Mouse (Mus musculus) neural tube, embryonic 15.5 days (tissue): ENCODE data around the gene Usp21. TPM values are rescaled to one million over a fixed set of nuclear protein-coding genes. Genes with fewer than 3 reads are reported as not detected.
A peak's percentile ranks its signal among the peaks of the same experiment; 100 is the strongest.

ENCODE experiments used
- ATAC-seq: fragments of 200-750 bp; cut with Nextera tagmentation; 2 replicates; pipeline ENCODE4 v1.8.0; 2017; ENCODE audit warnings: mild to moderate bottlenecking, moderate TSS enrichment, moderate library complexity; ENCODE audit not compliant: low FRiP score
- H3K27ac ChIP-seq: fragments of 300-500 bp; sonication (generic); replicated peaks from 2 replicates; pipeline ENCODE4 v1.5.1; 2015; ENCODE audit warnings: mild to moderate bottlenecking, inconsistent platforms
- H3K27me3 ChIP-seq: fragments of 300-500 bp; sonication (generic); replicated peaks from 2 replicates; pipeline ENCODE4 v1.6.1; 2015; ENCODE audit warnings: inconsistent platforms
- H3K36me3 ChIP-seq: fragments of 300-500 bp; sonication (generic); 2 replicates; pipeline ENCODE4 v1.6.1; 2015; ENCODE audit warnings: inconsistent platforms
- H3K4me1 ChIP-seq: fragments of 300-500 bp; sonication (generic); 2 replicates; pipeline ENCODE4 v1.6.1; 2015; ENCODE audit warnings: inconsistent platforms
- H3K4me2 ChIP-seq: fragments of 300-500 bp; sonication (generic); 2 replicates; pipeline ENCODE4 v1.6.1; 2015; ENCODE audit warnings: inconsistent platforms, mild to moderate bottlenecking, moderate library complexity
- H3K4me3 ChIP-seq: fragments of 300-500 bp; sonication (generic); replicated peaks from 2 replicates; pipeline ENCODE4 v1.5.1; 2015; ENCODE audit warnings: mild to moderate bottlenecking, inconsistent platforms
- H3K9ac ChIP-seq: fragments of 300-500 bp; sonication (generic); replicated peaks from 2 replicates; pipeline ENCODE4 v1.6.1; 2015; ENCODE audit warnings: mild to moderate bottlenecking, inconsistent platforms
- H3K9me3 ChIP-seq: fragments of 300-500 bp; sonication (generic); replicated peaks from 2 replicates; pipeline ENCODE4 v1.6.1; 2016; ENCODE audit warnings: inconsistent platforms
- WGBS: fragments of 180-500 bp; shearing (Covaris S2); methylation state at CpG from one replicate; pipeline ENCODE4 v1.1.7; 2015; ENCODE audit warnings: mixed read lengths; 5-methylcytosine and 5-hydroxymethylcytosine counted together
- polyA plus RNA-seq: library from polyadenylated mRNA; unstranded; fragments of >200 nt; fragmentation: Nextera tagmentation; extraction: Ambion mirVana; gene quantifications from 2 replicates; pipeline ENCODE4 v1.2.1, GENCODE M21; 2015

The Usp21 gene
- polyA plus RNA-seq, 1 experiment from 2014 or later: 91.6 TPM

DNA sequence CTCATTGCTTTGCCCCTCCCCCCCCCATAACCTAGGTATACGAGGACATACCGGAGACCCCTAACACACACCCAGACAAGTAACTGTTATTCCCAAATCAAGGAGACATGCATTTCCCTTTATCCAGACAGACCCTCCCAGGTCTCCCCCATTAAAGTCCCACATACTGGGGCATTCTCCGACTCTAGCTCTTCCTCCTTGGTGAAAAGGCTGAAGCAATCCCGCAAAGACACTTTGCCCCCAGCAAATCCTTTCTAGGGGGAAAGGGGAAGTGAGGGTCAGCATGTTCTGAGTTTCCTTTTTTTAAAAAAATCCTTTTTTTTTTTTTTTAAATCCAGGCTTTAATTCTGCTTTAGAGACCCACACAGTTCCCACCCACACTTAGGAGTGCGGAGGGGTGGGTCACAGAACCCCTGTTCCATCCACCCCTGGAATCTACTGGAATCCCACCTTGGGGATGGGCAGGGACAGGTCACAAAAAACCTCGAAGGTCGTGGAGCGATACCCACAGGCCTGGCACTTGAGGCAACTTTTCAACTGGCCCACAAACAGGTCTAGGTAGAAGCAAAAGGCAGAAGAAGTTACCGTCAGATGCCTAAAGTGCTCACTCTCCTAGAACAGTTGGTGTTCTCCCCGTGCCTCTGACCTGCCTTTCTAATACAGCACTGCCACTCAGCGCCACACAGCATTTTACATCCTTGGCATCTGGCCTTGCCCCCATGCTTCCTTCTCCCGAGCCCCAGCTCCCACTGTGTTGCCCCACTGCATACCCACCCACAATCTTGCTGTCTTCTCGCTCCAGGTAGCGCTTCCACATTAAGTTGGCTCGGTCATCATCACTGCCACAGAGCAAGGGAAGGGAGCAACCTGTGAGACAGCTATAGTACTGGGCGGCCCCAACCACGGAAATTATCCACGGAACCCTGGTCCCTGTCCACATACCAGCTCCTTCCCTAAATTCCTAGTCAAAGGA is 4.3 kb downstream of the Usp21 start:
- no peaks in the 10 kb centered on the region for H3K9me3 ChIP-seq
- no peak for ATAC-seq
- no peak overlapping the region for H3K4me2 ChIP-seq
- no peak overlapping the region for H3K9ac ChIP-seq
- peaks cover 66% of the 10 kb centered on the region for H3K4me1 ChIP-seq
- 93% methylated on average over 18 of the region's 18 CpGs for WGBS
- H3K27me3 ChIP-seq: no peaks in the 10 kb centered on the region
- no peak overlapping the region for H3K27ac ChIP-seq
- H3K4me3 ChIP-seq: no peak overlapping the region
- H3K36me3 ChIP-seq: peaks cover 36% of the 10 kb centered on the region

DNA sequence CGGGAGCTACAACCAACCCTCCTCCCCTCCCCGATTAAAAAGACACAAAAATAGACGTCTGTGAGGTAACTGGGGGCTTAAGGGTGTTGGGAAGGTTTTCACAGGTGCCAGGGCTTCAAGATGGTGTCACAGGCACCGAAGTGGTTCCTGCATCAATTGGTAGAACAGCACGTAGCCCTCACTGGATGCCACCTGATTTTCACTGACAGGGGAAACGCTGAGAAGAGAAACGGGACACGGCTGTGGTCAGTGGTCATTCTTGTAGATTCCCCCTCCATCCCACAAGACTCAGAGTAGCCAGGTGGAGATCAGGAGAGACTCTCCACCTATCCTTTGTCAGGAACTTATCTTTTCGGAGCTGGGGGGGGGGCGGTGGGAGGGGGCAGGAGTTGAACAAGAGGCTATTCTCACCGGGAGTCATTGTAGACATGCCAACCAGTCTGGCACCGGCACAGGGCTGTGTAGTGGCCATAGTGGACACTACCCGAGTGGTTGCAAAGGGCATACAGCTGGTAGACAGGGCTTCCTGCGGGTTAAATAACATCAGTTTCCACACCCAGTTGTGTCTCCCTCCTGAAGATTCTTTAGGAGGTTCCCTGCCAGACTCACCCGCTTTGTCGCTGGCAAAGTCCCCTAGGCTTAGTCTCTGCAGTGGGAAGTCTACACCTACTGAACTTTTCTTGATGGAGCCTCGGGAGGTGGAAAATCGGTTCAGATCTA is 5.5 kb downstream of the Usp21 start:
- Histone ChIP-seq H3K36me3 (peaks cover 49% of the 10 kb centered on the region), H3K9ac (no peak overlapping the region), H3K4me2 (peak overlapping the region; percentile 89), H3K27me3 (no peaks in the 10 kb centered on the region), H3K9me3 (no peaks in the 10 kb centered on the region), H3K4me3 (no peak overlapping the region), H3K27ac (peak overlapping the region; percentile 83; the same call in 1 of the 2 replicates), H3K4me1 (peaks cover 60% of the 10 kb centered on the region)
- 82% methylated on average over 18 of the region's 18 CpGs for WGBS
- ATAC-seq: no peak

- peak; percentile 34 for ATAC-seq
- Histone ChIP-seq H3K9me3 (no peaks in the 10 kb centered on the region), H3K27ac (peak overlapping the region; percentile 83), H3K27me3 (no peaks in the 10 kb centered on the region), H3K4me2 (peak overlapping the region; percentile 89), H3K4me1 (peaks cover 53% of the 10 kb centered on the region), H3K9ac (peak overlapping the region; percentile 46), H3K36me3 (peaks cover 56% of the 10 kb centered on the region), H3K4me3 (peak overlapping the region; percentile 76)
- WGBS: 1% methylated on average over 10 of the region's 10 CpGs
Measured at GRCm38 (mm10) chr1:171281528-171281923, 6.3 kb downstream of the Usp21 start.

- peak within 1 kb of the TSS; percentile 69 for H3K9ac ChIP-seq
- under 1% methylated on average over 26 of the region's 26 CpGs for WGBS
- peaks cover 48% of the 10 kb centered on the region for H3K4me1 ChIP-seq
- H3K36me3 ChIP-seq: peaks cover 60% of the 10 kb centered on the region
- ATAC-seq: peak; percentile 97
- no peaks in the 10 kb centered on the region for H3K27me3 ChIP-seq
- no peaks in the 10 kb centered on the region for H3K9me3 ChIP-seq
- H3K27ac ChIP-seq: peak within 1 kb of the TSS; percentile 83
- H3K4me2 ChIP-seq: peak within 1 kb of the TSS; percentile 89
- H3K4me3 ChIP-seq: peak within 1 kb of the TSS; percentile 76
Measured at GRCm38 (mm10) chr1:171280916-171281527, 6.8 kb downstream of the Usp21 start, which contains the start of gene Ppox. Gene Ppox (minus strand): TSS chr1:171281186.

- Histone ChIP-seq H3K27ac (peak overlapping the region; percentile 58; the same call in 1 of the 2 replicates), H3K36me3 (peaks cover 60% of the 10 kb centered on the region)
- WGBS: 3% methylated on average over 25 of the region's 25 CpGs
Measured at GRCm38 (mm10) chr1:171280250-171280915, 7.4 kb downstream of the Usp21 start.

DNA sequence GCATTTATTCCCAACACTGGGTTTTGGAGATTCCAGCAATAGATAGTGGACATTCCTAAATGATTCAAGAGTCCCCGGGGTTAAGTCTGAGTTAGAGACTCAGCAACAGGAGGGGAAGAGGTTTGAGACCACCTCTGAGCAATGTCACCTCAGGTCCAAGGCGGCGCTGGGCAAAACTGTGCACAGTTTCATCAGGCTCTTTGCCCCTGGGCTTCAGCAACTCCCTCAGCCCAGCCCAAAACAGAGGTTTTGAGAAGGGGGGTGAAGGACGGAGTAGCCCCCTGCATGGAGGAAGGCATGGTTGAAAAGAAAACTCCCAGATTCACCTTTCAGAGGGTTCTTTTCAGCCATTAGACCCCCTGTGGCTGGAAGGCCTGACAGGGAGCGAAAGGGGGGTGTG is 8.1 kb downstream of the Usp21 start:
- Histone ChIP-seq H3K4me1 (peaks cover 35% of the 10 kb centered on the region), H3K36me3 (peaks cover 60% of the 10 kb centered on the region), H3K4me2 (peak overlapping the region; percentile 89), H3K27me3 (no peaks in the 10 kb centered on the region), H3K4me3 (peak overlapping the region; percentile 76), H3K9ac (peak overlapping the region; percentile 69), H3K9me3 (no peaks in the 10 kb centered on the region), H3K27ac (no peak overlapping the region)
- no peak for ATAC-seq
- WGBS: 62% methylated on average over 5 of the region's 5 CpGs

More at GRCm38 (mm10) chr1:171280250-171280915, 7.4 kb downstream of the Usp21 start:
- H3K4me1 ChIP-seq: peaks cover 42% of the 10 kb centered on the region
- H3K4me3 ChIP-seq: peak overlapping the region; percentile 76
- H3K9ac ChIP-seq: peak overlapping the region; percentile 69
- ATAC-seq: peak; percentile 19; the same call in 1 of the 2 replicates
- peak overlapping the region; percentile 89 for H3K4me2 ChIP-seq
- no peaks in the 10 kb centered on the region for H3K27me3 ChIP-seq
- no peaks in the 10 kb centered on the region for H3K9me3 ChIP-seq

DNA sequence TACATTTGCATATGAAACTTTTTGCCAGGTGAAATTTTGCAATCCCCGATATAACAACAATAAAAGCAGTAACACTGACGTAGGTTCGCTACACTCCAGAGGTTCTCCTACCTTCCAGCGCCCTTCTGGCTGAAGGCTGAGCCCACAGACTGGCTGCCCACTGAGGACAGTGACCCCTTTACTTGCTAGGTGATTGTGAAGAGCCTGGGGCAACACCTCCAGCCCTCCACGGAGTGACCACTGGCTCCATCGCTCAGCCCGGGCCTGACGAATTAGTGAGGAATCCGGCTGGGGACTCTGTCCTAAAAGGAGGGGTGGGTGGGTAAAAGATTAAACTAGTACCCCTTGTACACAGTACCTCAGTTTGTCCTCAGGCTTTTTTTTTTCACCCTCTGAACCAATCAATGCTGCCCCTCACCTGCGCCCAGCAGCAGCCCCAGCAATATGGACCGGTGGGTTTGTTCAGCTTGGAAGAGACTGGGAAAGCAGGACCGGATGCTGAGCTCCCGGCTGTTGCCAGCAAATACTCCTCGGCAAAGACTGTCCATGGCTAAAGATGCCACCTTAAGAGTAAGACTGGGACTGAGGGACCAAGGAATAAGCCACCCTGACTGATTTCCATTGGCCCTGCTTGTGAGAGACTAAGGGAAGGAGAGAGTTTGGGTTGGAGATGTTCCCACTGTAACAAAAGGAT is 8.6 kb downstream of the Usp21 start:
- no peak overlapping the region; the same call in 1 of the 2 replicates for H3K4me2 ChIP-seq
- peaks cover 32% of the 10 kb centered on the region for H3K4me1 ChIP-seq
- ATAC-seq: no peak
- WGBS: 91% methylated on average over 14 of the region's 14 CpGs
- H3K9me3 ChIP-seq: no peaks in the 10 kb centered on the region
- H3K9ac ChIP-seq: no peak overlapping the region
- no peaks in the 10 kb centered on the region for H3K27me3 ChIP-seq
- H3K4me3 ChIP-seq: no peak overlapping the region
- no peak overlapping the region for H3K27ac ChIP-seq
- peaks cover 63% of the 10 kb centered on the region for H3K36me3 ChIP-seq

DNA sequence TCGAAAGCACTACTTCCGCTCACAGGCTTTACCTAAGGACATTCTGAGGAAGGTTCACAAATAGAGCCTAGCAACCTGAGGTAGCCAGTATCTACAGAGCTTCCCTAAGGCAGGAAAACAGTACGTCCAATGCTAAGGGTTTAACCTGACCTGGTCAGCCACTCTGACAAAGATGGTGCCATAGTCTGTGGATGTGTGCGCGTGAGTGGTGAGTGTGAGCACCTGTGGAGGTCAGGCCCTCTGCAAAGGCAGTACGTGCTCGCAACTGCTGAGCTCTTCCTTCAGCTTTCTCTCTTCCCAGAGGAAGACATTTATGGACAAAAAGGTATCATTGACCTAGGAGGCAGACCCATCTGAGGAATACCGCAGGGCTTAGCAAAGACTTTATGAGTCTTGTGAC is 9.4 kb downstream of the Usp21 start:
- Histone ChIP-seq H3K27me3 (no peaks in the 10 kb centered on the region), H3K36me3 (peaks cover 65% of the 10 kb centered on the region), H3K4me2 (no peak overlapping the region), H3K9me3 (no peaks in the 10 kb centered on the region), H3K4me3 (no peak overlapping the region), H3K9ac (no peak overlapping the region), H3K27ac (no peak overlapping the region), H3K4me1 (peaks cover 28% of the 10 kb centered on the region)
- 93% methylated on average over 8 of the region's 8 CpGs for WGBS
- no peak for ATAC-seq

DNA sequence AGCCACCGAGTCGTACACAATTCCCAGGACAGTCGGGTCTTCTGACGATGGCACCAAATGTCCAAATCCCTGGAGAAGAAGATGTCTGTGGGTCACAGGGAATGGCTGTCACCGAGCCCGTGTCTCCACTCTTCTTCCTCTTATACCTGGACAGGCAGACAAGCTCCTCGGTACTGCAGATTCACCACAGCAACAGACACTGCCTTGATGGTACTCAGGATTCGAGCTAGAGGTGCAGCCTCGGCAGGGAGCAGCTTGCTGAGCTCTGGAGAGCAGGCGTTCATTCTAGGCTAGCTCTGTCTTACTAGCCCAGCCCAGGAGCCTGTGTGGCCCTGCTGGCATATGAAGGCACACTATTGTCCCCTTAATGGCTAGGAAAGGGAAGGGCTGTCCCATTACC is 10.1 kb downstream of the Usp21 start:
- Histone ChIP-seq H3K4me3 (no peak overlapping the region), H3K27me3 (no peaks in the 10 kb centered on the region), H3K9ac (no peak overlapping the region), H3K27ac (no peak overlapping the region), H3K36me3 (peaks cover 66% of the 10 kb centered on the region), H3K9me3 (no peaks in the 10 kb centered on the region), H3K4me2 (no peak overlapping the region), H3K4me1 (peaks cover 28% of the 10 kb centered on the region)
- no peak for ATAC-seq
- 87% methylated on average over 10 of the region's 10 CpGs for WGBS

- Histone ChIP-seq H3K27ac (no peak overlapping the region; the same call in 1 of the 2 replicates), H3K9ac (no peak overlapping the region), H3K4me3 (no peak overlapping the region), H3K4me1 (peaks cover 29% of the 10 kb centered on the region), H3K36me3 (peaks cover 69% of the 10 kb centered on the region), H3K9me3 (no peaks in the 10 kb centered on the region), H3K27me3 (no peaks in the 10 kb centered on the region), H3K4me2 (no peak overlapping the region)
- no peak for ATAC-seq
- 90% methylated on average over 14 of the region's 14 CpGs for WGBS
Measured at GRCm38 (mm10) chr1:171276110-171276748, 11.6 kb downstream of the Usp21 start.
